Mouse (Mus musculus): ENCODE data around the gene Imp4.

Imp4 gene

DNA sequence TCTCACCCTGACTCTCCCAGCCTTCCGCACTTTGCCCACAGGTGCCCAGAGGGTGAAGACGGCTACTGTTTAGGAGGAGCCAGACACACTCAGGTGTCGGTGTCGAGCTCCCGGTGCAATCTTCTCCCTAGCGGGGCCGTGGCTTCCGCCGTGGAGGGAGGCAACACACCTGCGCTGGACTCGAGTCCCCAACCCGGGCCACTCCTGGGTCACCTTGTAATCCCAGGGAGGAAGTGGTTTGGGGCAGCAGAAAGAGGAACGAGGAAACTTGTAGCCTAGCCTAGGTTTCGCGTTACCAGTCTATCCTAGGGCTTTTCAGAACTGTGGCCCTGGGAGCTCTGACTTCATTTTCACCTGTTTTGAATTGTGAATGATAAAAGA is 20.4 kb downstream of the Imp4 start:
- no peak for DNase-seq (ENCODE audit: low read depth, low spot score)

GRCm38 (mm10) chr1:34462766-34463165 is 23.1 kb downstream of the Imp4 start:
- DNase-seq (ENCODE audit: low read depth, low spot score) = peak; percentile 53

- no peak for DNase-seq (ENCODE audit: low read depth, low spot score)
These were observed 24.7 kb downstream of the Imp4 start for GRCm38 (mm10) chr1:34464310-34464817.

DNA sequence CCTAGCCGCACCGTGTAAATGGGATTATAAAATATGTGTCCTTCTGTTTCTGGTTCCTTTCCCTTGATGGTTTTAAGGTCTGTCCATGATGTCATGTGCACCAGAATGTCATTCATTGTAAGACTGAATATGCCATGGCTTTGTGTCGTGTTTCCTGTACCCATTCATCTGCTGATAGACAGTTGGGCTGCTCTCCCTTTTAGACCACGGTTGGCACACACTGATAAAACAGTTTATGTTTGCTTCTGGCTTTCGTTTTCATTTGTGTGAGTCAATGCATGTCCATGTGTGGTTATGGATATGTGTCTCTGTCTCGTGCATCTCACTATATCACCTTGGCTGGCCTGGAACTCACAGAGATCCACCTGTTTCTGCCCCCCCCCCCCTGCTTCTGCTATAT is 25.8 kb downstream of the Imp4 start:
- DNase-seq (ENCODE audit: low read depth, low spot score) = no peak

- no peak for DNase-seq (ENCODE audit: low read depth, low spot score)
These were observed 28.4 kb downstream of the Imp4 start for GRCm38 (mm10) chr1:34468051-34468450.

GRCm38 (mm10) chr1:34468500-34468899 is 28.8 kb downstream of the Imp4 start:
- DNase-seq (ENCODE audit: low read depth, low spot score) = no peak

DNA sequence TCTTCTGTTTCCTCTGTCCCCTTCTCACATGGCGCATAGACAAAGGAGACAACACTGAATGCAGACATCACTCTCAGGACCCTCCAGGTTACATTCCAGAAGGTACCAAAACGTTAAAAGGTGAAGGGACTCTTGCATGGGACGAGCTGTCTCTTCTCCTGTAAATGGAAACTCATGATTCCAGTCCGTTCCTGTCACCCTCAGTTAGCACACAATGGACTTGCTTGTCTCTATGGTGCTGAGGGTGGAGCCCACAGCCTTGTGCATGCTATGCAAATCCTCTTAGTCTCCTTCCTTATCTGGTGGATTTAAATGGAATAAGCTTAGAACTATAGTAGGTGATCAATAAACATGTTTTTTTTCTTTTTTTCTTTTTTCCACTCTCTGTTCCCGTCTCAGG is 30.1 kb downstream of the Imp4 start:
- DNase-seq (ENCODE audit: low read depth, low spot score) = no peak

GRCm38 (mm10) chr1:34472427-34473300 is 33.0 kb downstream of the Imp4 start:
- DNase-seq (ENCODE audit: low read depth, low spot score) = no peak

DNA sequence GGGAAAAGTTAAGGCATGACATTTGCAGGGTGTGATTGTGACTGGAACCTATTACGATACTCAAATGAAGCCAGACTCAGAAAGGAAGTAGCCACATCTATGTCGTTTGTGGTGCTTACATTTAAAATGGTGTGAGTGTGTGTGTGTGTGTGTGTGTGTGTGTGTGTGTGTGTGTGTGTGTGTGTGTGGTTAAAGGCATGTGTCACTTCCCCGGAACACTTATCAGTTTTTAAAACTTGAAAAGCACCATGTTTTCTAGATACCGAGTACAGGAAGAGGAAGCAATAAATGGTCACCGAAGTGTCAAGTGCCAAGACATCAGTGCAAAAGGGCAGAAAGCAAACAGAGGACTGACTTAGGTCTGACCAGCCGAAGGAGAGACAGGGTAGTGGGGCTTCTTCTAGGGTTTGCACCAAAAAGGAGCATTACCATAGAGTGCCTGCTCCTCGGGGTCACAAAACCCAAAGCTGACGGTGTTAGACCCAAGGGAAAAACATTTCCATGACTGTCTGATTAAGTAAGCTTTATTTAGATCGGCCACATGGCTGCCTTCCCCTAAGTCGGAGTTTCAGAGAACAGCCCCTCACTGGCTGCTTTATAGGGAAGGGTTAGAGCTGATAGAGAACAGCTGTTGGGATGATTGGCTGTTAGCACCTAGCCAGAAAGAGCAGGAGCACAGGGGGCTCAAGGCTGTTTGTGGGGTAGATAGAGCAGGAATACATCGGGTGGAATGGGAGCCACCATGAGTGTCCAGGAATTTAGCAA is 39.4 kb downstream of the Imp4 start:
- no peak for DNase-seq (ENCODE audit: low read depth, low spot score)

DNA sequence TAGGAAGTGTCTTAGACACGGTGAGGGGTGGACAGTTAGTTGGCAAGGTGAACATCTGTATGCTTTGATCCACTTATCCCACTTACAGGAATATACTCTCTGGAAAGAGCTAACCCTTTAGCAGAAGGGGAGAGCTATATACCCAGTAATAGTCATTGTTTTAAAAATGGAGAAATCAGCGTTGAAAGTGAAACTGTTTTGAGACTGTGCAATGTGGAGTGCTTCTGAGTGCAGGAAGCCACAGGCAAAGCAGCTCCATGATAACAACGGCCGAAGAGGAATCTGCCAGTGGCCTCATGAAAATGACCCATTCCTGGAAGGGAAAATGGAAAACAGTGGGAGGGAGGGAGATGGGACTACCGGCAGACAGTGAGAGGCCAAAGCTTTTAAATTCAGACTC is 41.1 kb downstream of the Imp4 start:
- DNase-seq (ENCODE audit: low read depth, low spot score) = no peak

- DNase-seq (ENCODE audit: low read depth, low spot score) = no peak
These were observed 42.4 kb downstream of the Imp4 start for GRCm38 (mm10) chr1:34481920-34482669.

- DNase-seq (ENCODE audit: low read depth, low spot score) = no peak
These were observed 44.8 kb downstream of the Imp4 start for GRCm38 (mm10) chr1:34484470-34484869.

DNA sequence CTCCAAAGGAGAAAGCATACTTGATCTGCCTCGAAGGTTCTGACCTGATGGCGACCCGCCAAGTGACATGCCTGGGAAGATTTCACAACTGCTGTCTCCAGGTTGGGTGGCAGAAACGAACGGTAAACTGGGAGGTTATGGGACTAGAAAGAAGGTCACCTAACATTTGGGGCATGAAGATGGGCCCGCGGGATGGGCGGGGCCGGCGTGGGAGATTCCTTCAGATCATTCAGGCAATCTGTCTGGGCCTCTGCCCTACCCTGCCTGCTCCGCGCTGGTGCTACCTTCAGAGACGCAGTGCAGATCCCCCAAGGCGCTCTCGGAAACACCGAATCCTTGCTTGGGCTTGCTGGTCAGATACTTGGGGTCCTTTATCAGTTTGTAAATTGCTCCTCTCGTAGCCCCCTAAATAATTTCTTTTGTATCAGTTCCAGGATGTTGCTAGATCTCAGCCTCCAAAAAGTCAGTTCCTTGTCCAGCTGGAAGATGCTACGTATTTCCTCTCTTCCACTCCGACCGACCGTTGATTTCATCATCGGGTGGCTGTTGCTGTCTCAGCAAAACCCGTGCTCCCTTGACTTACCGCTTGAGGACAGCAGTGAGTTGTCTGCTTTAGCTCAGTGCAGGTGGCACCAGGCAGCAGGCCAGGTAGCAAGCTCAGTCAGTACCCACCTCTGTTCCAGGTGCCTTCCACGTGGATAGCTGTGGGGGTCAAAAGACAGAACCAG is 46.0 kb downstream of the Imp4 start:
- no peak for DNase-seq (ENCODE audit: low read depth, low spot score)

DNA sequence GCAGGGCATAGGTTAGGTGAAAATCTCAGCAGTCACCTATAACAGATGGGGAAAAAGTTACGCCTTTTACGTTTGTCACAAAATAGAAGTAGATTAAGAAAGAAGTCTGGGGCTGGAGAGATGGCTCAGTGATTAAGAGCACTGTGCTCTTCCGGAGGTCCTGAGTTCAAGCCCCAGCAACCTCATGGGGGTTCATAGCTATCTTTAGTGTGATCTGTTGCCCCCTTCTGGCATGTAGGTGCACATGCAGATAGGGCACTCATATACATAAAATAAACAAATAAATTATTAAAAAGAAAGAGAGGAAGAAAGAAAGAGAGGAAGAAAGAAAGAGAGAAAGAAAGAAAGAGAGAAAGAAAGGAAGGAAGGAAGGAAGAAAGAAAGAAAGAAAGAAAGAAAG is 47.7 kb downstream of the Imp4 start:
- DNase-seq (ENCODE audit: low read depth, low spot score) = no peak

GRCm38 (mm10) chr1:34489852-34490541 is 50.3 kb downstream of the Imp4 start:
- no peak for DNase-seq (ENCODE audit: low read depth, low spot score)

GRCm38 (mm10) chr1:34491480-34491879 is 51.8 kb downstream of the Imp4 start:
- no peak for DNase-seq (ENCODE audit: low read depth, low spot score)

Data from retina, postnatal 7 days (tissue).